In the genomic region with DNA sequence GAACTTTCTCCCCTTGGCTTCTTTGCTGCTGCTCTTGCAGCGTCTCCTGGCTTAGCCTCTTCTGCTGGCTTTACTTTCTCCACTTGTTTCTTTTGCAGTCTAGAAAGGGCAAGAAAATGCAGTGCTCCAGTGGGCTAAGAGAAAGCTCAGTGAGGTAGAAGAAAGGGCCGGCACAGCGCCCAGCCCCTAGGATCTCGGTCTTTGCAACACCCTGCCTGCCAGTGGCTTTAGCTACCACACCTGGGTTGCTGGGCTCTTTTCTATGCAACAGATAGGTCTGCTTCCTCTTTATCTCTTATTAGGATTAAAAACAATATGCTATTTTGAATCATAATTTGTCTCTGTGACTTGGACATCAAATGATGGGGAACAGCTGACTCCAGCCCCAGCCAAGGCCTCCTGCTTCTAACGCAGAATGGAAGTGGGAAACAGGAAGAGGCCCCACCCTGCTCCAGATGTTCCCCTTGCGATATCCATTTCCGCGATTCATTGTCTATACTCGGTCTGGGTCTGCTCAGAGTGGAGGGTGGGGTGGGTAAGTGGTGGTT, we compare ENCODE assay signal across 8 mouse cellular contexts.
DNase-seq lines count a peak whose midpoint lies in the region; ATAC-seq and TF ChIP-seq lines count a peak whose summit lies in the region.

No protein-coding gene starts in this region.

- H3K36me3 ChIP-seq in G1E (replicated peaks) = peaks cover 3% of the 10 kb centered on the region
- no peaks in the 10 kb centered on the region for H3K36me3 ChIP-seq in heart, embryonic 14.5 days (ENCODE audit: control insufficient read depth, insufficient read depth, low read length)
- no peaks in the 10 kb centered on the region for H3K36me3 ChIP-seq in liver, embryonic 13.5 days
- H3K36me3 ChIP-seq in hindbrain, embryonic 11.5 days (ENCODE audit: control insufficient read depth, insufficient read depth, low read length) = no peaks in the 10 kb centered on the region
- H3K36me3 ChIP-seq in forebrain, embryonic 14.5 days (ENCODE audit: control insufficient read depth, insufficient read depth, low read length) = no peaks in the 10 kb centered on the region

- no peak overlapping the region for H3K9ac ChIP-seq in heart, embryonic 14.5 days (ENCODE audit: low read length)
- no peak overlapping the region for H3K9ac ChIP-seq in liver, embryonic 13.5 days
- H3K9ac ChIP-seq in hindbrain, embryonic 11.5 days (ENCODE audit: low read depth, low read length) = no peak overlapping the region
- H3K9ac ChIP-seq in forebrain, embryonic 14.5 days (ENCODE audit: low read length) = no peak overlapping the region

- H3K4me2 ChIP-seq in heart, embryonic 14.5 days (ENCODE audit: low read length) = no peak overlapping the region
- H3K4me2 ChIP-seq in liver, embryonic 13.5 days = no peak overlapping the region
- H3K4me2 ChIP-seq in hindbrain, embryonic 11.5 days (replicated peaks; ENCODE audit: low read depth, low read length) = no peak overlapping the region
- H3K4me2 ChIP-seq in forebrain, embryonic 14.5 days (ENCODE audit: low read length) = no peak overlapping the region

- TF ChIP-seq CTCF in G1E (IDR thresholded peaks at IDR 0.05; ENCODE audit: low read depth, low read length) = no peak

- peak; percentile 91 for ATAC-seq in G1E (ENCODE audit: extremely low read depth, insufficient number of reproducible peaks, low FRiP score, poor library complexity, severe bottlenecking)
- ATAC-seq in heart, embryonic 14.5 days (ENCODE audit: insufficient number of reproducible peaks, insufficient read depth, low FRiP score, low read depth) = peak; percentile 75; the same call in 1 of the 2 replicates
- peak; percentile 65 for ATAC-seq in liver, embryonic 13.5 days (ENCODE audit: low read depth)
- ATAC-seq in hindbrain, embryonic 11.5 days (ENCODE audit: low FRiP score) = no peak
- no peak for ATAC-seq in forebrain, embryonic 14.5 days

- H3K27me3 ChIP-seq in G1E (ENCODE audit: insufficient read depth, low read length) = no peaks in the 10 kb centered on the region
- H3K27me3 ChIP-seq in heart, embryonic 14.5 days (ENCODE audit: control insufficient read depth, insufficient read depth, low read length) = no peaks in the 10 kb centered on the region
- H3K27me3 ChIP-seq in liver, embryonic 13.5 days = no peaks in the 10 kb centered on the region
- no peaks in the 10 kb centered on the region for H3K27me3 ChIP-seq in hindbrain, embryonic 11.5 days (ENCODE audit: control insufficient read depth, insufficient read depth, low read length)
- no peaks in the 10 kb centered on the region for H3K27me3 ChIP-seq in forebrain, embryonic 14.5 days (replicated peaks; ENCODE audit: control insufficient read depth, insufficient read depth, low read length)

- no peak overlapping the region; the same call in 1 of the 2 replicates for H3K4me3 ChIP-seq in G1E (ENCODE audit: low read depth, low read length)
- H3K4me3 ChIP-seq in heart, embryonic 14.5 days (ENCODE audit: control insufficient read depth in 1 of 2, insufficient read depth in 1 of 2, low read depth in 1 of 2, low read length in 2 of 2) = no peak overlapping the region
- no peak overlapping the region for H3K4me3 ChIP-seq in liver, embryonic 13.5 days (replicated peaks)
- H3K4me3 ChIP-seq in hindbrain, embryonic 11.5 days (ENCODE audit: low read depth, low read length) = no peak overlapping the region
- no peak overlapping the region for H3K4me3 ChIP-seq in forebrain, embryonic 14.5 days (ENCODE audit: low read depth, low read length)

- H3K9me3 ChIP-seq in G1E (replicated peaks) = no peaks in the 10 kb centered on the region
- peaks cover 5% of the 10 kb centered on the region; the same call in 1 of the 2 replicates for H3K9me3 ChIP-seq in heart, embryonic 14.5 days (ENCODE audit: control insufficient read depth, low read length)
- H3K9me3 ChIP-seq in liver, embryonic 13.5 days (replicated peaks) = no peaks in the 10 kb centered on the region
- H3K9me3 ChIP-seq in hindbrain, embryonic 11.5 days (ENCODE audit: control insufficient read depth, low read length) = no peaks in the 10 kb centered on the region
- no peaks in the 10 kb centered on the region for H3K9me3 ChIP-seq in forebrain, embryonic 14.5 days (replicated peaks; ENCODE audit: control insufficient read depth, low read length)

- H3K27ac ChIP-seq in heart, embryonic 14.5 days (replicated peaks in 1 of 2; ENCODE audit: control insufficient read depth in 1 of 2, insufficient read depth in 1 of 2, low read depth in 2 of 2, low read length in 2 of 2) = peak overlapping the region; percentile 52 to 68
- H3K27ac ChIP-seq in liver, embryonic 13.5 days = no peak overlapping the region
- no peak overlapping the region for H3K27ac ChIP-seq in hindbrain, embryonic 11.5 days (ENCODE audit: low read depth, low read length)
- no peak overlapping the region for H3K27ac ChIP-seq in forebrain, embryonic 14.5 days (ENCODE audit: low read depth, low read length)

- DNase-seq in adrenal gland, adult (ENCODE audit: inconsistent age in 2 of 2, low spot score in 1 of 2) = peak; percentile 27 to 55
- no peak for DNase-seq in adrenal gland, adult 8-10 months
- peak; percentile 65 for DNase-seq in G1E (ENCODE audit: low spot score)
- peak; percentile 27 for DNase-seq in liver, embryonic 13.5 days
- DNase-seq in layer of hippocampus, postnatal 25 days (ENCODE audit: extremely low spot score in 1 of 2, low spot score in 1 of 2) = no peak
- DNase-seq in hindbrain, embryonic 11.5 days (ENCODE audit: low spot score) = no peak
- no peak for DNase-seq in forebrain, embryonic 14.5 days (ENCODE audit: low spot score)

- peaks cover 20% of the 10 kb centered on the region for H3K4me1 ChIP-seq in G1E (ENCODE audit: insufficient read depth, low read depth, low read length)
- H3K4me1 ChIP-seq in heart, embryonic 14.5 days (ENCODE audit: control insufficient read depth in 2 of 2, insufficient read depth in 2 of 2, low read length in 2 of 2) = peaks cover 0 to 5% of the 10 kb centered on the region in 2 experiments; a peak in 2 of 4 replicates
- peaks cover 12% of the 10 kb centered on the region for H3K4me1 ChIP-seq in liver, embryonic 13.5 days (replicated peaks)
- H3K4me1 ChIP-seq in hindbrain, embryonic 11.5 days (replicated peaks; ENCODE audit: control insufficient read depth, insufficient read depth, low read length) = no peaks in the 10 kb centered on the region
- H3K4me1 ChIP-seq in forebrain, embryonic 14.5 days (ENCODE audit: control insufficient read depth, insufficient read depth, low read length) = no peaks in the 10 kb centered on the region

- 58% methylated on average over 9 of the region's 9 CpGs for WGBS in heart, embryonic 14.5 days
- 30% methylated on average over 9 of the region's 9 CpGs for WGBS in liver, embryonic 13.5 days (ENCODE audit: insufficient replicate concordance)
- WGBS in hindbrain, embryonic 11.5 days = 78% methylated on average over 9 of the region's 9 CpGs
- WGBS in forebrain, embryonic 14.5 days = 70% methylated on average over 9 of the region's 9 CpGs

Comparison
In these comparisons a context has a peak if more than half of its experiments do, and no peak if none do; other contexts are left out.
1. DNase-seq: peak in adrenal gland, adult (2 of 2), G1E (single experiment) and liver, embryonic 13.5 days (single experiment); none in adrenal gland, adult 8-10 months (single experiment), layer of hippocampus, postnatal 25 days (0 of 2), hindbrain, embryonic 11.5 days (single experiment) and forebrain, embryonic 14.5 days (single experiment).
2. ATAC-seq: peak in G1E (single experiment), heart, embryonic 14.5 days (single experiment) and liver, embryonic 13.5 days (single experiment); none in hindbrain, embryonic 11.5 days (single experiment) and forebrain, embryonic 14.5 days (single experiment).
3. H3K27ac ChIP-seq: peak in heart, embryonic 14.5 days (2 of 2); none in liver, embryonic 13.5 days (single experiment), hindbrain, embryonic 11.5 days (single experiment) and forebrain, embryonic 14.5 days (single experiment).